ENCODE assay signal across 21 mouse cellular contexts in genomic region chr2:103916069-103916468, GRCm38 (mm10). TPM values are rescaled to one million over a fixed set of nuclear protein-coding genes. Genes with fewer than 3 reads are reported as not detected.
A peak's percentile ranks its signal among the peaks of the same experiment; 100 is the strongest.
DNase-seq lines count a peak whose midpoint lies in the region; ATAC-seq lines count a peak whose summit lies in the region.
"Had no signal": no experiment of that assay in that cellular context is flagged by ENCODE, and none has a peak within 500 bp of the region (broad histone marks: within the 10 kb centered on the region; RNA-seq: fewer than 3 reads in every experiment).

No protein-coding gene starts in this region.

- 18% methylated on average over 5 of the region's 5 CpGs for WGBS in liver, embryonic 12.5 days (ENCODE audit: insufficient replicate concordance)
- WGBS in liver, embryonic 16.5 days (ENCODE audit: insufficient replicate concordance): 25% methylated on average over 5 of the region's 5 CpGs
- WGBS in forebrain, embryonic 13.5 days: 92% methylated on average over 5 of the region's 5 CpGs
- 92% methylated on average over 5 of the region's 5 CpGs for WGBS in hindbrain, embryonic 10.5 days

- DNase-seq in retina, embryonic 14.5 days (ENCODE audit: low spot score): no peak
- DNase-seq in adrenal gland, adult (ENCODE audit: inconsistent age in 2 of 2, low spot score in 1 of 2): no peak
- DNase-seq in hindbrain, embryonic 10.5 days (ENCODE audit: low spot score): no peak
- DNase-seq: adrenal gland, adult 8-10 months; adrenal gland, postnatal 36 days; cerebellum, adult 2 months; cerebellum, postnatal 14 days; gastrocnemius, postnatal 36 days; heart, adult 2 months; heart, postnatal 14 days had no signal

- ATAC-seq in erythroblast, adult 5-6 weeks (replicated peaks; ENCODE audit: low FRiP score, poor library complexity, severe bottlenecking): 0 out of 2 replicates have a peak, but pooled peaks have one; percentile 22
- ATAC-seq in liver, embryonic 12.5 days: peak; percentile 94
- peak; percentile 83 for ATAC-seq in liver, embryonic 16.5 days (ENCODE audit: low read depth)
- no peak for ATAC-seq in forebrain, embryonic 13.5 days
- ATAC-seq: forebrain, embryonic 15.5 days had no signal

- peak overlapping the region; percentile 72 for H3K27ac ChIP-seq in liver, embryonic 12.5 days
- H3K27ac ChIP-seq in liver, embryonic 16.5 days (ENCODE audit: low read length): no peak overlapping the region; the same call in 1 of the 2 replicates
- H3K27ac ChIP-seq in forebrain, embryonic 13.5 days: no peak overlapping the region
- H3K27ac ChIP-seq in hindbrain, embryonic 10.5 days: no peak overlapping the region
- H3K27ac ChIP-seq: embryonic facial prominence, embryonic 13.5 days; forebrain, embryonic 10.5 days; forebrain, embryonic 15.5 days; heart, adult 2 months; heart, embryonic 15.5 days; hindbrain, embryonic 14.5 days had no signal

- H3K4me2 ChIP-seq in liver, embryonic 12.5 days: peak overlapping the region; percentile 23; the same call in 1 of the 2 replicates
- no peak overlapping the region; the same call in 1 of the 2 replicates for H3K4me2 ChIP-seq in liver, embryonic 16.5 days (ENCODE audit: low read depth, low read length)
- H3K4me2 ChIP-seq in forebrain, embryonic 13.5 days: no peak overlapping the region
- H3K4me2 ChIP-seq: embryonic facial prominence, embryonic 13.5 days; forebrain, embryonic 15.5 days; heart, embryonic 11.5 days; heart, embryonic 15.5 days; hindbrain, embryonic 14.5 days had no signal

- peak overlapping the region; percentile 32 for H3K9ac ChIP-seq in liver, embryonic 12.5 days
- no peak overlapping the region for H3K9ac ChIP-seq in liver, embryonic 16.5 days (ENCODE audit: low read depth, low read length)
- no peak overlapping the region for H3K9ac ChIP-seq in forebrain, embryonic 13.5 days
- H3K9ac ChIP-seq: embryonic facial prominence, embryonic 13.5 days; forebrain, embryonic 15.5 days; heart, embryonic 15.5 days; hindbrain, embryonic 14.5 days had no signal

- no peaks in the 10 kb centered on the region for H3K9me3 ChIP-seq in liver, embryonic 12.5 days (replicated peaks)
- no peaks in the 10 kb centered on the region for H3K9me3 ChIP-seq in liver, embryonic 16.5 days (replicated peaks; ENCODE audit: control insufficient read depth, low read length)
- H3K9me3 ChIP-seq in forebrain, embryonic 13.5 days (replicated peaks): no peaks in the 10 kb centered on the region
- H3K9me3 ChIP-seq in hindbrain, embryonic 10.5 days: no peaks in the 10 kb centered on the region
- H3K9me3 ChIP-seq: embryonic facial prominence, embryonic 13.5 days; forebrain, embryonic 10.5 days; forebrain, embryonic 15.5 days; heart, embryonic 15.5 days had no signal

- H3K27me3 ChIP-seq in liver, embryonic 12.5 days (replicated peaks): 0 out of 2 replicates have a peak, but pooled peaks cover 2% of the 10 kb centered on the region
- no peaks in the 10 kb centered on the region for H3K27me3 ChIP-seq in liver, embryonic 16.5 days (ENCODE audit: control insufficient read depth, insufficient read depth, low read depth, low read length)
- no peaks in the 10 kb centered on the region for H3K27me3 ChIP-seq in forebrain, embryonic 13.5 days
- no peaks in the 10 kb centered on the region for H3K27me3 ChIP-seq in hindbrain, embryonic 10.5 days (ENCODE audit: insufficient read depth, poor library complexity, severe bottlenecking)
- H3K27me3 ChIP-seq: CH12.LX; embryonic facial prominence, embryonic 13.5 days; forebrain, embryonic 15.5 days; heart, embryonic 15.5 days had no signal

- no peak overlapping the region for H3K4me3 ChIP-seq in liver, embryonic 12.5 days
- no peak overlapping the region for H3K4me3 ChIP-seq in liver, embryonic 16.5 days (ENCODE audit: low read depth, low read length)
- no peak overlapping the region for H3K4me3 ChIP-seq in forebrain, embryonic 13.5 days
- H3K4me3 ChIP-seq in hindbrain, embryonic 10.5 days: no peak overlapping the region
- H3K4me3 ChIP-seq: embryonic facial prominence, embryonic 13.5 days; forebrain, embryonic 10.5 days; forebrain, embryonic 15.5 days; heart, adult 2 months; heart, embryonic 15.5 days had no signal

- 0 out of 2 replicates have a peak, but pooled peaks cover 5% of the 10 kb centered on the region for H3K36me3 ChIP-seq in liver, embryonic 12.5 days
- no peaks in the 10 kb centered on the region for H3K36me3 ChIP-seq in liver, embryonic 16.5 days (ENCODE audit: control insufficient read depth, insufficient read depth)
- H3K36me3 ChIP-seq in forebrain, embryonic 13.5 days (ENCODE audit: poor library complexity, severe bottlenecking): no peaks in the 10 kb centered on the region
- no peaks in the 10 kb centered on the region for H3K36me3 ChIP-seq in hindbrain, embryonic 10.5 days
- H3K36me3 ChIP-seq: embryonic facial prominence, embryonic 13.5 days; forebrain, embryonic 10.5 days; forebrain, embryonic 15.5 days; heart, embryonic 15.5 days had no signal

- H3K4me1 ChIP-seq in liver, embryonic 12.5 days: peaks cover 33% of the 10 kb centered on the region
- H3K4me1 ChIP-seq in liver, embryonic 16.5 days (ENCODE audit: control insufficient read depth, low read depth, low read length): peaks cover 10% of the 10 kb centered on the region
- H3K4me1 ChIP-seq in forebrain, embryonic 13.5 days: no peaks in the 10 kb centered on the region
- H3K4me1 ChIP-seq in hindbrain, embryonic 10.5 days (replicated peaks): no peaks in the 10 kb centered on the region
- H3K4me1 ChIP-seq: embryonic facial prominence, embryonic 13.5 days; forebrain, embryonic 10.5 days; forebrain, embryonic 15.5 days; heart, embryonic 15.5 days had no signal

RNA-seq across cellular contexts. Expression of gene Lmo2, which starts 41.7 kb away (rescaled TPM):
- 827 TPM in 2 replicates for total RNA-seq in erythroblast, adult 5-6 weeks (2015; ENCODE audit: low replicate concordance)
- 564 and 619 TPM in 2 replicates for total RNA-seq in erythroblast, adult 5-6 weeks (2017; ENCODE audit: low replicate concordance)
- polyA plus RNA-seq in liver, embryonic 12.5 days (2016; fragmentation: Nextera tagmentation; extraction: Ambion mirVana): 188 and 194 TPM in 2 replicates
- 126 and 128 TPM in 2 replicates for polyA plus RNA-seq in liver, embryonic 16.5 days (2015; fragmentation: Nextera tagmentation; extraction: Ambion mirVana)
- polyA plus RNA-seq in forebrain, embryonic 13.5 days (2015; fragmentation: Nextera tagmentation; extraction: Ambion mirVana): 19.8 and 23.3 TPM in 2 replicates
- polyA plus RNA-seq in hindbrain, embryonic 10.5 days (2016; fragmentation: Nextera tagmentation; extraction: Ambion mirVana): 15.8 and 21.2 TPM in 2 replicates
